Mouse (Mus musculus) kidney, postnatal 0 days (tissue): Measurements from ENCODE around the gene Irf2bp1. TPM values are rescaled to one million over a fixed set of nuclear protein-coding genes. Genes with fewer than 3 reads are reported as not detected.

Experiments
- ATAC-seq: fragments of 200-750 bp; cut with Nextera tagmentation; replicated peaks from 2 replicates; pipeline ENCODE4 v1.8.0; 2017; ENCODE audit warnings: low read depth, moderate number of reproducible peaks, moderate TSS enrichment, moderate library complexity; ENCODE audit not compliant: low FRiP score
- DNase-seq: peaks from one replicate; pipeline ENCODE4 v3.0.0-alpha.2; 2016; ENCODE audit warnings: low spot score
- H3K27ac ChIP-seq: fragments of 300-500 bp; sonication (generic); 2 replicates; pipeline ENCODE4 v1.5.1; 2014; ENCODE audit warnings: mild to moderate bottlenecking
- H3K27me3 ChIP-seq: fragments of 300-500 bp; sonication (generic); 2 replicates; pipeline ENCODE4 v1.6.1; 2014; ENCODE audit warnings: low read length, mixed read lengths; ENCODE audit not compliant: insufficient read depth
- H3K36me3 ChIP-seq: fragments of 300-500 bp; sonication (generic); 2 replicates; pipeline ENCODE4 v1.6.1; 2014; ENCODE audit warnings: low read length, mixed read lengths; ENCODE audit not compliant: insufficient read depth
- H3K4me1 ChIP-seq: fragments of 300-500 bp; sonication (generic); replicated peaks from 2 replicates; pipeline ENCODE4 v1.6.1; 2014; ENCODE audit warnings: antibody characterized with exemption, low read length, mixed read lengths; ENCODE audit not compliant: insufficient read depth
- H3K4me2 ChIP-seq: fragments of 300-500 bp; sonication (generic); 2 replicates; pipeline ENCODE4 v1.6.1; 2014; ENCODE audit warnings: mild to moderate bottlenecking, low read length, moderate library complexity, mixed read lengths
- H3K4me3 ChIP-seq: fragments of 300-500 bp; sonication (generic); replicated peaks from 2 replicates; pipeline ENCODE4 v1.5.1; 2014; ENCODE audit warnings: low read depth, low read length
- H3K9ac ChIP-seq: fragments of 300-500 bp; sonication (generic); 2 replicates; pipeline ENCODE4 v1.6.1; 2014; ENCODE audit warnings: low read depth, low read length
- H3K9me3 ChIP-seq: fragments of 300-500 bp; sonication (generic); replicated peaks from 2 replicates; pipeline ENCODE4 v1.6.1; 2016; ENCODE audit warnings: low read length, inconsistent platforms, mixed read lengths
- CTCF ChIP-seq: IDR thresholded peaks from 2 replicates; pipeline ENCODE4 v1.5.1; 2016; ENCODE audit warnings: antibody characterized with exemption, low read depth, mild to moderate bottlenecking, moderate library complexity
- WGBS: fragments of 180-500 bp; shearing (Covaris S2); extraction: QIAGEN DNeasy Blood & Tissue Kit; methylation state at CpG from one replicate; pipeline ENCODE4 v1.1.7; 2014; 5-methylcytosine and 5-hydroxymethylcytosine counted together
- polyA plus RNA-seq: library from polyadenylated mRNA; unstranded; fragments of >200 nt; fragmentation: Nextera tagmentation; extraction: Ambion mirVana; gene quantifications from 2 replicates; pipeline ENCODE4 v1.2.1, GENCODE M21; 2015

Gene Irf2bp1
- polyA plus RNA-seq, 1 experiment from 2014 or later, result 17.3 TPM

GRCm38 (mm10) chr7:19021048-19021447, 17.2 kb downstream of the Irf2bp1 start:
- WGBS, result 18% methylated on average over 8 of the region's 8 CpGs
- no peak overlapping the region for H3K4me2 ChIP-seq
- H3K4me1 ChIP-seq, result 0 out of 2 replicates have a peak, but pooled peaks cover 9% of the 10 kb centered on the region
- H3K27me3 ChIP-seq, result peaks cover 15% of the 10 kb centered on the region
- H3K36me3 ChIP-seq, result no peaks in the 10 kb centered on the region
- no peak for TF ChIP-seq CTCF
- no peaks in the 10 kb centered on the region for H3K9me3 ChIP-seq
- no peak overlapping the region for H3K27ac ChIP-seq
- ATAC-seq (no peak), DNase-seq (no peak)
- H3K4me3 ChIP-seq, result no peak overlapping the region
- no peak overlapping the region for H3K9ac ChIP-seq

GRCm38 (mm10) chr7:19022189-19022958, 18.5 kb downstream of the Irf2bp1 start:
- DNase-seq, result no peak
- no peak overlapping the region for H3K4me2 ChIP-seq
- H3K4me1 ChIP-seq, result 0 out of 2 replicates have a peak, but pooled peaks cover 9% of the 10 kb centered on the region
- no peak overlapping the region for H3K9ac ChIP-seq
- peaks cover 15% of the 10 kb centered on the region for H3K27me3 ChIP-seq
- 48% methylated on average over 18 of the region's 18 CpGs for WGBS
- ATAC-seq, result no peak
- H3K4me3 ChIP-seq, result no peak overlapping the region
- H3K36me3 ChIP-seq, result no peaks in the 10 kb centered on the region
- TF ChIP-seq CTCF, result no peak
- no peak overlapping the region for H3K27ac ChIP-seq
- H3K9me3 ChIP-seq, result no peaks in the 10 kb centered on the region

GRCm38 (mm10) chr7:19023357-19023814, 19.5 kb downstream of the Irf2bp1 start, which contains the start of gene Foxa3:
Foxa3 (minus strand) TSS chr7:19023538.
- H3K27me3 ChIP-seq, result peaks cover 15% of the 10 kb centered on the region
- H3K9ac ChIP-seq, result peak within 1 kb of the TSS; percentile 88
- H3K36me3 ChIP-seq, result no peaks in the 10 kb centered on the region
- H3K9me3 ChIP-seq, result no peaks in the 10 kb centered on the region
- ATAC-seq (0 out of 2 replicates have a peak, but pooled peaks have one; percentile 8), DNase-seq (no peak)
- H3K4me1 ChIP-seq, result 0 out of 2 replicates have a peak, but pooled peaks cover 9% of the 10 kb centered on the region
- 2% methylated on average over 30 of the region's 30 CpGs for WGBS
- H3K27ac ChIP-seq, result peak within 1 kb of the TSS; percentile 38; the same call in 1 of the 2 replicates
- peak; percentile 55 for TF ChIP-seq CTCF
- peak within 1 kb of the TSS; percentile 74 for H3K4me2 ChIP-seq
- peak within 1 kb of the TSS; percentile 90 for H3K4me3 ChIP-seq

GRCm38 (mm10) chr7:19024096-19024506, 20.3 kb downstream of the Irf2bp1 start, which contains the start of gene Sympk:
Sympk (plus strand) TSS chr7:19024377.
- H3K9me3 ChIP-seq, result no peaks in the 10 kb centered on the region
- under 1% methylated on average over 49 of the region's 50 CpGs for WGBS
- peak within 1 kb of the TSS; percentile 38; the same call in 1 of the 2 replicates for H3K27ac ChIP-seq
- H3K27me3 ChIP-seq, result peaks cover 15% of the 10 kb centered on the region
- H3K36me3 ChIP-seq, result no peaks in the 10 kb centered on the region
- H3K4me1 ChIP-seq, result 0 out of 2 replicates have a peak, but pooled peaks cover 9% of the 10 kb centered on the region
- peak; percentile 96 for ATAC-seq
- peak within 1 kb of the TSS; percentile 74 for H3K4me2 ChIP-seq
- DNase-seq, result peak; percentile 98
- TF ChIP-seq CTCF, result no peak
- H3K9ac ChIP-seq, result peak within 1 kb of the TSS; percentile 88
- peak within 1 kb of the TSS; percentile 90 for H3K4me3 ChIP-seq

- DNase-seq (peak; percentile 46), ATAC-seq (peak; percentile 57)
- TF ChIP-seq CTCF, result no peak
- 0 out of 2 replicates have a peak, but pooled peaks cover 9% of the 10 kb centered on the region for H3K4me1 ChIP-seq
- WGBS, result under 1% methylated on average over 29 of the region's 36 CpGs
- H3K36me3 ChIP-seq, result peaks cover 5% of the 10 kb centered on the region
- H3K4me2 ChIP-seq, result peak overlapping the region; percentile 74
- peaks cover 15% of the 10 kb centered on the region for H3K27me3 ChIP-seq
- H3K9ac ChIP-seq, result peak overlapping the region; percentile 88
- H3K9me3 ChIP-seq, result no peaks in the 10 kb centered on the region
- peak overlapping the region; percentile 90 for H3K4me3 ChIP-seq
- peak overlapping the region; percentile 38; the same call in 1 of the 2 replicates for H3K27ac ChIP-seq
Measured at GRCm38 (mm10) chr7:19024581-19025255, 20.9 kb downstream of the Irf2bp1 start.

- no peak overlapping the region for H3K4me2 ChIP-seq
- no peaks in the 10 kb centered on the region for H3K9me3 ChIP-seq
- H3K27me3 ChIP-seq, result peaks cover 7% of the 10 kb centered on the region; the same call in 1 of the 2 replicates
- peaks cover 34% of the 10 kb centered on the region for H3K36me3 ChIP-seq
- no peak overlapping the region for H3K4me3 ChIP-seq
- ATAC-seq (no peak), DNase-seq (no peak)
- H3K9ac ChIP-seq, result no peak overlapping the region
- H3K4me1 ChIP-seq, result 0 out of 2 replicates have a peak, but pooled peaks cover 9% of the 10 kb centered on the region
- no peak for TF ChIP-seq CTCF
- H3K27ac ChIP-seq, result no peak overlapping the region
Measured at GRCm38 (mm10) chr7:19028067-19028466, 24.2 kb downstream of the Irf2bp1 start.
